Mouse (Mus musculus): ENCODE results near the gene Gps1.
"Not testable (repeated sequence)": the region's sequence is repeated elsewhere in the genome, so short reads cannot be mapped to it uniquely, and the experiment has no call there.

The Gps1 gene

DNA sequence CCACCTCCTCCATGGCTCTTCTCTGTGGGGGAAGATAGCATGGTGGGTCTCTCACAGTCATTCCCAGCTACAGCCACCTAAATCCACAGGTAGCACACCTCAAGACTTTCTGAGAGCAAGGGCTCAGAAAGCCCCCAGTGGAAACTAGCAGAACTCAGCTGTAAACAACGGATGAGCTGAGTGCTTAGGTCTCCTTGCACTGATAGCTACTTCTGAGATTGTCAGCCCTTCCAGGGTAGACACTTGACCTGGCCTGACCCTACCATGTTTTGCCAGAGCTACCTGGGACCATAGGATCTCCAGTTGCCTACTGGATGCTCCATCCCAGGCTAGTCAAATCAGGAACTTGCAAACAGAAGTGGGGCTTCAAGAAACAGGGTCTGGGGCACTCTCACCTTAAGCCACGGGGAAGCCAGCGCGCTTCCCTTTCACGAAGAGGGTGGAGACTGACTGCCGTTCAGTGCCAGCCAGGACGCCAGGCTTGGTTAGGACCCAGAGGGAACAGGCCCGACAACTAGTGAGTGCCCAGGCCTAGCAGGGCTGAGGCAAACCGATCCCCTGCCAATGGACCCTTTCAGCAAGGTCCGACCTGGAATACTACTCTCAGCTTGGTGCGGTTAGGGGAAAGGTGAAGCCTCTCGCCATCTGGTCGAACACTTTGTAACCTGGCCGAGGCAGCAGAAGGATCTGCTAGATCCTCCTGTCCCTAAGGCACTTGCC, 38.9 kb downstream of the Gps1 start:
- DNase-seq (ENCODE audit: low spot score): no peak

DNA sequence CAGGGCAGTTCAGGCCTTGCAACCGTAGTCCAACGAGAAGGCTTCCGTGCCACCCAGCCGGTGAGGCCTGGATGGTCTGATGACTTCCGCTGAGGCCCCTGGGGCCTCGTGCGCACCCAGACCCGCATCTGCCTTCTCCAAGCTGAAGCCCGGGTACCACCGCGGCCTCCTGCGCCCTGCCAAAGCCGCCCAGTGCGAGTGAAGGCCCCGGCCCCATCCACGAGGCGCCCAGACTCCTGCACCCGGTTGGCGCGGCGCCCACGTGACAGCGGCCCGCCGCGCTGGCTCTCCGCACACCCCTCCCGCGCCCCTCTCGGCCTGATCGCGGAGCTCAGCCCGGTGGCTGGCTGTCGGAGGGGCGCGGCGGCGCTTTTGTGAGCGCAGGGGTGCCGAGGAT, 39.5 kb downstream of the Gps1 start:
- DNase-seq (ENCODE audit: low spot score): no peak

DNA sequence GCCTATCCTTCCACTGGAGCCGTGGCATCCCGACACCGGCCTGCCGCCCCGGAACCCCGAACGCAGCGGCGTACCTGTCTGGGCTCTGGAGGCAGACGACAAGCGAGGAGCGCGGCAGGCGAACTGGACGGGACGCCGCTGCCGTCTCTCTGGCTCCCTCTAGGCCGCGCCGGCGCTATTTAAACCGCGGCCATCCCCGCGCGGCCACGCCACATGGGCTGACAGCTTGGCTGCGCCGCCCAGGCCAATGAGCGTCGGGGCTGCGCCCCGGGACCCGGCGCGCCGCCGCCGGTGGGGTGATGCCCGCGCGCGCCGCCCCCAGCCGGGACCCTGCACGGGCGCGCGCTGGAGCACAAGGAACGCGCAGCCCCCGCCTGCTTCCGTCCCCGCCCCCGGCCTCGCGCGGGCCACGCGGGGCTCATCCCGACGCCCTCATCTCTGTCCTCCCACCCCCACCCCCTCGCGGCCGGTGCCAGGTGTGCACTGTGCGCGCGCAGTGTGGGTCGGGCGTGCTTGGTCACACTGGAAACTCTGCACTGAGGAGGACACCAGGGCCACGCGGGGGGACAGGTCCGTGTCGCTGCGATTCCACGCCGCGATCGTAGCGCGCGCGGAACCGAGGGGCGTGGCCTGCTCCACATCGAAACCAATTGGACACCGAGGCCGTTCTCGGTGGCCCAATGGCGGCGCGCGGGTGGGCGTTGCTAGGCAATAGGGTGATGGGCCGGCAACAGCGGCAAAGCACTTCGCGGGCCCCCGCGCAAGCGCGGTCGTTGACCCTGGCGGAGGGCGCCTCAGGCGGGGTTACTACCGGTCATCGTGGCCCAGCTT, 40.1 kb downstream of the Gps1 start, which contains the start of gene Fasn:
Fasn (minus strand) TSS at position 592 of the 831 bp plus-strand sequence.
- peak; percentile 94 for DNase-seq (ENCODE audit: low spot score)

DNA sequence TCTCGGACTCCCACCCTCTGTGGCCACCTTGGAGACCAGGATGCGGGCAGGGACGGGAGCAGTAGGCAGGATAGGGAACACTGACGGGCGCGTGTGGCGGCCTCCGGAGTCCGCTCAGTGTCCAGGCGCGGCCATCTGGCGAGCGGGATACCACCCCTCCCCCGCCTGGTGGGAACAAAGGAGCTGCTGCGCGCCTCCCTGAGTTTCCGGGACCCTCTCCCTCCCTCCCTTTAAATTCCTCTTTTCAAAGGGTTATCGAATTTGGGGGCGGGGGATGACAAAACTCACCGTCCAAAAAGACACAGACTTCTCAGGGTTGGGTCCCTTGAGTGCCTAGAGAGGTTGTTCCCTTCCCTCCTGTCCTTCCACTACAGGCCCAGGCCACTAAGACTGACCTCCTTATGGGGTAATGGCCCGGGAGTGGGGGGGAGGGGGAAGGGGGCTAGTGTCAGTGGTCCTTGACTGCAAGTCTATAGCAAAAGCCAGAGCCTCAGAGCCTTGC, 40.8 kb downstream of the Gps1 start:
- no peak for DNase-seq (ENCODE audit: low spot score)

DNA sequence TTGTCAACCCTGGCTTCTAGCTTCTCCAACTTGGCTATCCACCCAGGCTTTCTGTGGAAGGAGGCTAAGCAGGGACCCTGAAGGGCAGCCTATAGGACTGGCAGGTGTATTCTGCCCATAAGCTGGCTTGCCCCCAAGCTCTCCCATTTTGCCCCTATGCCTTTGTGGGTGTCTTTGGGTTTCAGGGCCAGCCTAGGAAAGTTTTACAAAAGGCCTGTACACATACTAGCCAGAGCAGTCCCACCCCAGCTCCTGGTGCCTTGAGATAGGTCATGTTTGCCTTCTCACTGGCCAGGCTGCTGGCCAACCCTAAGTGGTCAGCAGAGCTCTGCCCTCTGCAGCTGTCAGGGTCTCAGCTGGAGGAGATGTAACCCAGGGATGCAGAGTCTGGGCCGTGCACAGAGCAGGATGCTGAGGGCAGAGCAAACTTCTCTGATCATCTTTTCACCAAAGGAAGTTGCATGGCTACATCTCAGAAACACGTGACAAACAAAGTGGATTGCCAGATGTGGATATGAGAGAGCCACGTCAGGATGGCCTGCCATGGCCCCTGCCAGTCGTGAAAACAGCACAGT, 41.3 kb downstream of the Gps1 start:
- peak; percentile 39 for DNase-seq (ENCODE audit: low spot score)

DNA sequence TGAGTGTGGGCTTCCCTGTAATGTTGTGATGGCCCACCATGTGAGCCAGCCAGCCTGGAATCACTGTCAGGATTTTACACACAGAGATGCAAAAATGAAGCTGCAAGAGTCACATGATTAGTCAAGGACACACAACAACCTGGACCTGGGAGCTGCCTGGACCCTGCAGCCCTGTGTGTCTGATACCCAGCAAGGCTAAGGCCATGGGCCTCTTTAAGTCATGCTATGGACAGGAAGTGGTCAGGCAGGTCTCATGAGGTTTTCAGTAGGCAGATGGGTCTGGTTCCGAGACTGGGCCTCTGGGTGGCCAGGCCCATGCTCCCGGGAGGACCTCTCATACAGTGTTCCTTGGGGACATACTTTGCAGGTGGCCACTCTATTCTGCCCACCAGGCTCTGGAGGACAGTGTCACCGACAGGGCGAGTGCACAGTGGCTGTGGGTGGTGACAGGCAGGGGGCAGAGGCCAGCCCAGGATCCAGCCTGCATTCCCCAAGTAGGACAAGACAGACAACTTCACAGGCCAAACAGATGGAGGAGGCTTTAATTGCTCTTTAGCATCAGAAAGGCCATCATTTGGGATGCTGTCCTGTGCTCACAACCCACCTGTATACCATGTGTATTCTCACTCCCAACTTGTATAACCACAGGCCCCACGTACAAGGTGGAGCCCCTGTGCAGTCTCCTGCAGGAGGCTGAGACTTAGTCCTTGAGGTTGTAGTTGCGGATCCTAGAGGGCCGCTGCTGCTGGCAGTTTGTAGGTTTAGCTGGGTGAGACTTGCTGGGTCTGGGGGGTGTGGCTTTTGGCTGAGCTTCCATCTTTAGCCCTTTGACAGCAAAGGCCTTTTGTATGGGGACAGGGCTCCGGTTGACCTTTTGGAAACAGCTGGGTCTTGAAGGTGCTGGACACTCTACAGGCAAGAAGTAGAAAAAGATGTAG, 42.2 kb downstream of the Gps1 start:
- DNase-seq (ENCODE audit: low spot score): no peak

DNA sequence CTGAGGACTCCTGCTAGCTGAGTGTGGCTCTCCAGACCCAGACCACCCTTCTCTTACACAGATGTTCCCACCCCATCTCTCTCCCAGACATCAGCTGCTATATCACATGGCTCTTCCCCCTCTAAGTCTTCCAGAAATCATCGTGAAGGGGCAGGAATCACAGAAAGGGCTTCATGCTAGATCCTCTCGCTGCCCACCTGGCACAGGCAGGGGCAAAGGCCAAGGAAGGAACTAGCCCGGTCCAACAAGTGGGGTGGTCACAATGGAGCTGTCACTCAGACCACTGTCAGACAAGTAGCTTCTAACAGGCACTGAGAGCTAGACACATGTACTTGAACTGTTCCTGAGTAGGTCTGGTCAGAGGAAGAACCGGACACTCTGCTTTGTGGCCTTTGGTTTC, 44.3 kb downstream of the Gps1 start:
- DNase-seq (ENCODE audit: low spot score): no peak

DNA sequence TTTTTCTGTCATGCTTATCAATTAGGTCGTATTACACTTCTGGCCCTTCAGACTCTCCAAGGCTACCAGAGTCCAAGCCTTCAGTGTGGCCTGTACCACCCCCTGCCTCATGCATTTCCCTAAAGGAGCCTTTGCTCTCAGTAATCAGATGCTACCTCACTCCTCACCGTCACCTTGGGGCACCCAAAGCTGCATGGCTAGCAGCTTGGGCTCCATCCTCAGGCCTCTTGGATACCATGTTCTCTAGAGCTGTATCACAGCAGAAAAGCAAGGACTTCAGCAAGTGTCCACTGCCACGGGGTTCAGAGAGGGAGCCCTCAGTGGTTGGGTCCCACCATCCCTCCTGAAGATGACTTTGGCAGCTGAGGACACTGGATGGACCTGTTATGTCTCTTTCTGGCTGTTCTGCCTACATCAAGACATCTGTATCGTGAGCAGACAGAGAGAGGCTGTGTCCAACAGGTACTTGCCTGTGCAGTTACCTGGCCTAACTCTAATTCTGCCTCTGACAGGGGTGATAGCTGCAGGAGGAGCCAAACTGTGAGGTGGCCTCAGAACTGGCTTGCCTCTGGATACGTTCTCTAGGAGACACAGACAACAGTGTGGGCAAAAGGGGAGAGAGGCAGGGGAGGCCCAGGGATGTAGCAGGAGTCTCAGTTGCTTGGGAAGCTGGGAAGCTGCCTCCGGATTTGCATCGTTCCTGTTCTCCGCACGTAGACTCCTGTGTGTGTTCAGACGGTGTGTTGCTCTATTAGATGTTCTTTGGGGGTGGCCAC, 45.9 kb downstream of the Gps1 start:
- DNase-seq (ENCODE audit: low spot score): no peak

DNA sequence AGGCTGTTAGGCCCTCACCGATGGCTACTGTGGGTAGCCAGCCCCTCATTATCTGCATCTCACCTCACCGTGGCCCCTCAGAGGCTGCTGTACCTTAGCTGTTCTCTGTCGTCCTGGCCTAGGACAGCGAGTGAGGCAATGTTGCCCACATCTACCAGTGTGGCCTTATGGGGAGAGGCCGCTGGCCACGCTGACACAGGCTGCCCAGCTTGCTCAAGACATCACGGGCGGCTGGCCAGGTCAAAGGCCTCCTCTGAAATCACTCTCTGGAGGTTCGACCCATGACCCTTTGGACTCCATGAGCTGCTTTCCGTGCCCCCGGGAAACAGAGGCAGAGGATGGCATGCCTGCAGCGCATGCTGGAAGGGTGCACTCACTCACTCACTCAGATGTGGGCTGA, 46.6 kb downstream of the Gps1 start:
- no peak for DNase-seq (ENCODE audit: low spot score)

DNA sequence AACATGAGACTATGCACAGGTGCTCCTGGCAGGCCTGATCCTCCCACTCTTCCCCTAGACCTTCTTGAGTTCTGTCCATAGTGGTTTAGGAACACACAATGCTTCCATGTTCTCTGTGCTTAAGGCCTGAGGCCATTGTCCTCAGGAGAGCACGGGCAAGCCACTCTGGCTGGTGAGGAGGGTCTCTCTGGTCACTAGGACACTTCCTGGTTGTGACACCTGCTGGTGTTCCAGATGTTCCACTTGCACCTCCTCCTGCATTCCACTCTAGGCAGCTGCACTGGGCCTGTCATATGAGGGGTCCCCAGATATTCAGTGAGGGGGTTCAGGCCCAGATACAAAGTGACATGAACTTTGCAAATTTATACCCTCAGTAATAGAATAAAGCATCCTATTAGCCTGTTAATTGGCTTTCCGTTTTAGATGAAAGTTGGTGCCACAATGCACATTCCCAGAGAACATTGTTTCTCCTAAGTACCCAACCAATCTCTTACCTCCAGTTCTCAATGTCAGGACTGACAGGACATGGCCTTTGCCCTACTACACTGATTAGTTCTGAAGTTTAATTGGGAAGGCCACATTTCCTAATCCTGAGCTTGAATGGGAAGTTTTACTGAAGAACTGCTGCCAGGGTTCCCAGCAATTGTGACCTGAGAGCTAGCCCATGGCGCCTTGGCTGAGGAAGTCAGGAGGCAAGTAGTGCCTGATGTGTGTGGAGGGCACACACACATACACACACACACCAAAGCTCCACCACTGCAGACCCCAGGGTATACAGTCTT, 47.8 kb downstream of the Gps1 start:
- no peak for DNase-seq (ENCODE audit: low spot score)

DNA sequence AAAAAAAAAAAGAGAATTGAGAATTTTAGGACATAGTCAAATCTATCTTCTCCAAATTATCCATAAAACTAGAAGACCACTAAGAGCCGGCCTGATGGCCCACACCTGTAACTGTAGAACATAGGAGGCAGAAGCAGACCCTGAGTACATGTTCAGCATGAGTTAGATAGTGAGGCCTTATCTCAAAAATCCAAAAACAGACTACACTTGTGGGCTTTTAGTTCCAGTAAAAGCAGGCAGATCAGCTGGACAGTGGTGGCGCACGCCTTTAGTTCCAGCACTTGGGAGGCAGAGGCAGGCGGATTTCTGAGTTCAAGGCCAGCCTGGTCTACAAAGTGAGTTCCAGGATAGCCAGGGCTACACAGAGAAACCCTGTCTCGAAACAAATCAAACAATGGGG, 48.9 kb downstream of the Gps1 start:
- DNase-seq (ENCODE audit: low spot score): not testable (repeated sequence)

DNA sequence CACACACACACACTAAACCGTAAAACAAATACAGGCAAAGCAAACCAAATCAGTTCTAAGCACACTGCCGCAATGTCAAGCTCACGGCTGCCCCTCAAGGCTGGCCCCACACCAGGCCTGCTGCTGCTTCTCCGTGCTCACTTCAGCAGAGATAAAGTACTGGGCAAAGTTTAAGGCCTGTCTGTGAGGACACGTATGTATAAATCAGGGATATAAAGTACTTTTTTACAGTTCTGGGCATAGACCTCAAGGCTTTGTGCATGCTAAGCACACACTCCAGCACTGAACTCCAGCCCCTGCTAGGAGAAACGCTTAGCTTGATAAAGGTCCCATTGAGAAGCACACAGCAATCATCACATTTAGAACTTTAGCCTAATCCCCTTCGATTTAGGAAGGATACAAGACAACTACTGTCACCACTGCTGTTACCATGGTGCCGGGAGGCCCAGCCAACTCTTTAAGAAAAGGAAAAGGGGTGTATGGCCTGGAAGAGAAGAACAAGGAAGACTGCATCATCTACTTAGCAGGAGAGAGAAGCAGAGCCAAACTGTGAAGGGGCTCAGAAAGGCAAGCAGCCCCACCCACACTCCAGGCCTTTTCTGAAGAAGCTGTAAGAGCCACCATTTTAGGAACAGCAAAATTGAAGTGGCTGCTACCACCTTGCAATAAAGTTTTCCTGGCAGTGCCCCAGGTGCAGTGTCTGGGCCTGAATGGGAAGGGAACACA, 49.6 kb downstream of the Gps1 start:
- DNase-seq (ENCODE audit: low spot score): no peak
